Mouse (Mus musculus) kidney, embryonic 15.5 days (tissue): ENCODE results near the gene Ctdnep1. TPM values are rescaled to one million over a fixed set of nuclear protein-coding genes. Genes with fewer than 3 reads are reported as not detected.

Experiments used
- ATAC-seq: fragments of 200-750 bp; cut with Nextera tagmentation; replicated peaks from 2 replicates; pipeline ENCODE4 v1.8.0; 2017; ENCODE audit warnings: moderate TSS enrichment; ENCODE audit not compliant: low FRiP score
- H3K27ac ChIP-seq: fragments of 300-500 bp; sonication (generic); 2 replicates; pipeline ENCODE4 v1.5.1; 2015; ENCODE audit warnings: mild to moderate bottlenecking, inconsistent platforms
- H3K27me3 ChIP-seq: fragments of 300-500 bp; sonication (generic); 2 replicates; pipeline ENCODE4 v1.6.1; 2015; ENCODE audit warnings: inconsistent platforms
- H3K36me3 ChIP-seq: fragments of 300-500 bp; sonication (generic); 2 replicates; pipeline ENCODE4 v1.6.1; 2015; ENCODE audit warnings: inconsistent platforms
- H3K4me1 ChIP-seq: fragments of 300-500 bp; sonication (generic); 2 replicates; pipeline ENCODE4 v1.6.1; 2015; ENCODE audit warnings: inconsistent platforms
- H3K4me2 ChIP-seq: fragments of 300-500 bp; sonication (generic); 2 replicates; pipeline ENCODE4 v1.6.1; 2015; ENCODE audit warnings: moderate library complexity, mild to moderate bottlenecking, inconsistent platforms
- H3K4me3 ChIP-seq: fragments of 300-500 bp; sonication (generic); replicated peaks from 2 replicates; pipeline ENCODE4 v1.5.1; 2015; ENCODE audit warnings: mild to moderate bottlenecking, inconsistent platforms
- H3K9ac ChIP-seq: fragments of 300-500 bp; sonication (generic); 2 replicates; pipeline ENCODE4 v1.6.1; 2015; ENCODE audit warnings: mild to moderate bottlenecking, inconsistent platforms
- H3K9me3 ChIP-seq: fragments of 300-500 bp; sonication (generic); replicated peaks from 2 replicates; pipeline ENCODE4 v1.6.1; 2016; ENCODE audit warnings: inconsistent platforms
- WGBS: fragments of 180-500 bp; shearing (Covaris S2); methylation state at CpG from one replicate; pipeline ENCODE4 v1.1.7; 2015; ENCODE audit warnings: mixed read lengths; 5-methylcytosine and 5-hydroxymethylcytosine counted together
- polyA plus RNA-seq: library from polyadenylated mRNA; unstranded; fragments of >200 nt; fragmentation: Nextera tagmentation; extraction: Ambion mirVana; gene quantifications from 2 replicates; pipeline ENCODE4 v1.2.1, GENCODE M21; 2015

Ctdnep1 gene
- polyA plus RNA-seq, 1 experiment from 2014 or later, result 31.7 TPM

DNA sequence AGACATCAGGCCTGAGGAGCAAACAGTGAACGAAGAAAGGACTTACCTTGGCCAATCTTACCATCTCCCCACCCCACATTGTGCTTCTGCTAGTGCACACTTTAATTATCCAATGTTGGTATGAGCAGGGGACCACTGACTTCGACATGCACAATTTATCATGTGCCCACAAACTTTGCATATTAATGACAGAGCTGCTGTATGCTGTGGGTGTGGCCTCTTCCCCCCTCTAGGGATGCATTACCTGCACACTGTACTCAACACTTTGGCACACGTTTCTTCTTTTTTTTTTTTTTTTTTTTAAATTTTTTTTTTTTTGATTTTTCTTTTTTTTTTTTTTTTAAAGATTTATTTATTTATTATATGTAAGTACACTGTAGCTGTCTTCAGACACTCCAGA is 10.2 kb upstream of the Ctdnep1 start:
- ATAC-seq, result no peak
- H3K27ac ChIP-seq, result peak overlapping the region; percentile 45
- H3K4me1 ChIP-seq, result peaks cover 39% of the 10 kb centered on the region
- H3K9ac ChIP-seq, result no peak overlapping the region
- WGBS, result 77% methylated on average over 3 of the region's 3 CpGs
- H3K4me3 ChIP-seq, result no peak overlapping the region
- peaks cover 22% of the 10 kb centered on the region for H3K27me3 ChIP-seq
- peaks cover 82% of the 10 kb centered on the region for H3K36me3 ChIP-seq
- H3K9me3 ChIP-seq, result no peaks in the 10 kb centered on the region
- H3K4me2 ChIP-seq, result no peak overlapping the region

DNA sequence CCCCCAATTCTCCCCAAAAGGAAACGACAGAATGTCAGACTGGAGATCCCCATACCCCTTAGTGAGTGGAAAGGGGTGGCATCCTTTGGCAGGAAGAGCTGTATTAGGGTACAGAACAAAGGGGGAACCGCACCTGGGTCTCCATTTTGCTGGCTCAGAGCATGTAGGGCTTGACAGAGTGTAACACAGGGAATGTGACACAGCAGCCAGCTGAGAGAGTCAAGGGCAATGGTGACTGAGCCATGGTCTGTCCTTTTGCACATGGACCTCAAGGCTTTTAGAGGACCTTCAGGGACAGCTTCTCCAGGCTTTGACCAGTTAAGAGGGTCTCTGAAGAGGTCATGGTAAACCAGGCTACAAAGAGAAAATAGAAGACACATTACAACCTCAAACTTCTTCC is 6.0 kb upstream of the Ctdnep1 start:
- no peak overlapping the region for H3K4me2 ChIP-seq
- H3K9me3 ChIP-seq, result no peaks in the 10 kb centered on the region
- H3K27me3 ChIP-seq, result no peaks in the 10 kb centered on the region
- H3K4me3 ChIP-seq, result no peak overlapping the region
- ATAC-seq, result no peak
- peaks cover 18% of the 10 kb centered on the region for H3K4me1 ChIP-seq
- peaks cover 87% of the 10 kb centered on the region for H3K36me3 ChIP-seq
- 94% methylated on average over 2 of the region's 2 CpGs for WGBS
- H3K9ac ChIP-seq, result no peak overlapping the region
- no peak overlapping the region for H3K27ac ChIP-seq

DNA sequence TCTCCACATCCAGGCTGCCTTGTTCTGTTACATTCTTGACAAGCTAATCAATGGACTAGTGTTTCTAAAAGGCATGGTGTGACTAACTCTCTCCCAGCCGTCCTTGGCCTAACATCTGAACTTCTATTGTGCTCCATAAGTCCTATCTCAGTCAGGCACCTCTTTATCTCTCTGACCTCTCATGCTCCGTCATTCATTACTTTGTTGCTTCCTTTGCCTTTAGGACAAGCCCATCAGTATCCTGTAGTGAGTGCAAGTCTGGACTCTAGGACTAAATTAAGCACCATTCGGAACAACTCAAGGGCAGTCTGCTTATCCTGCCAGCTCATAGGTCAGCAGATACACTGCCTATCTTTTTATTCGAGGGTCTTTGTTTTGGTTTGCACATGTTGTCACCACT is 4.7 kb upstream of the Ctdnep1 start:
- H3K4me1 ChIP-seq, result peaks cover 11% of the 10 kb centered on the region
- no peak overlapping the region for H3K4me3 ChIP-seq
- H3K4me2 ChIP-seq, result no peak overlapping the region
- ATAC-seq, result no peak
- peaks cover 76% of the 10 kb centered on the region for H3K36me3 ChIP-seq
- no peak overlapping the region for H3K27ac ChIP-seq
- H3K9me3 ChIP-seq, result no peaks in the 10 kb centered on the region
- 91% methylated on average over 4 of the region's 4 CpGs for WGBS
- H3K27me3 ChIP-seq, result no peaks in the 10 kb centered on the region
- no peak overlapping the region for H3K9ac ChIP-seq

DNA sequence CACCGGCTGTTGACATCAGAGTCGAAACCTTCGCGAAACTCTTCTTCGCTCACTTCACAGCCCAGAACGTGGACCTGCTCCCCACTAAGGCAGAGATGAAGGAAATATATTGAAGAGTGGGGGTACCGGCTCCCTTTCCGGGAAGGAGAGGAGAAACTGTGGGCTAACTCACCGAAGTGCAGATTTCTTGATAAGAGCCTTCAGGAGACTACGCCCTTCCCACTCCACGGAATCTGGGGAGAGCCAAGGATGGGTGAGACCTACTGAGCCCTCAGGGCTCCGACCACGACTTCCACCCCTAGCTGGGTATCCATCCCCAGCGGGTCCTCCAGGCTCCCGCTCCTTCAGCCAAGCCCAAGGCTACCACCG is 1.1 kb upstream of the Ctdnep1 start:
- peak overlapping the region; percentile 100 for H3K27ac ChIP-seq
- H3K36me3 ChIP-seq, result peaks cover 56% of the 10 kb centered on the region
- peaks cover 32% of the 10 kb centered on the region for H3K4me1 ChIP-seq
- H3K4me2 ChIP-seq, result peak overlapping the region; percentile 72
- H3K9me3 ChIP-seq, result no peaks in the 10 kb centered on the region
- H3K27me3 ChIP-seq, result no peaks in the 10 kb centered on the region
- ATAC-seq, result no peak
- H3K4me3 ChIP-seq, result peak overlapping the region; percentile 97
- peak overlapping the region; percentile 76 for H3K9ac ChIP-seq
- 3% methylated on average over 16 of the region's 16 CpGs for WGBS

DNA sequence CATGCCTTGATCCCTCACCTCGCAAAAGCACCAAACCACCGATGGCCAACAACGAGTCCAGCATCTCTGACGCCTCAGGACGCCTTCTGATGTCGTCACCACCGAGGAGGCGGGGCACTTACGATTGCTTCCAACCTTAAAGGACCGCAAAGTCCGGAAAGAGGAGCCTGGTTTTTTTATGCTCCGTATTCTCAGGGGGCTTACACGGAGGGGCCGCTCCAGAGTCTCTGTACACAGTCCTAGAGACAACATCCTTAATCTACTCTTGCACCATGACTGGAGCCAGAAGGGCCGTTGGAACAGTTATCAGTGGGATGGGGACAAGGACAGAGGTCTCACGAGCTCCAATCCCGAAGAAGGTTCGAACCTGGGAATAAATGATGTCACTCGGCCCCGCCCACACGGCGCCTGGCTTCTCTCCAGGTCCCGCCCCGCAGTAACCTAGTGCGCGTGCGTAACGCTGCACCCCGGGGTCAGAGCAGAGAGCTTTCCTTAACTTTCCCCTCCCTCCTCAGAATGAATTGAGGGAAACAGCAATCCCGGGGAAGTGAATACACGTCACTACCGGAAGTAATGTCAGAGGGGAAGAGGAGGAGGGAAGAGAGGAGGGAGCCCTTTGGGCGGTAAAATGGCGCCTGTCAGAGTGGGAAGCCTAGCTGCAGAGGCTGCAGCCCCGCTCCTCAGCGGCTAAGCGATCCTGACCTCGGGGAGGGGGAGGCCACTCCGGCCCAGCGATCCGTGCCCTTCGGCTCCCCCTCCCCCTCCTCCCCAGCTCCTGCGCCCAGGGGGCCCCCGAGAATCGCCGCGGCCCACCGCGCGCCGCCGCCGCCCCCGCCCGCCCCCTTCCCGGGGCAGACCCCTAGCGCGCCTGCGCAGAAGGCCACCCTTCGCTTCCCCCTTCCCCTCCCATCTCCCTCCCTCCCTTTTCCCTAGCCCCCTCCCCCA is 488 bp upstream of the Ctdnep1 start:
- H3K27me3 ChIP-seq, result no peaks in the 10 kb centered on the region
- H3K4me1 ChIP-seq, result peaks cover 32% of the 10 kb centered on the region
- peak overlapping the region; percentile 97 for H3K4me3 ChIP-seq
- under 1% methylated on average over 51 of the region's 60 CpGs for WGBS
- H3K36me3 ChIP-seq, result peaks cover 56% of the 10 kb centered on the region
- H3K27ac ChIP-seq, result peak overlapping the region; percentile 100
- peak overlapping the region; percentile 93 for H3K9ac ChIP-seq
- peak; percentile 94 for ATAC-seq
- H3K9me3 ChIP-seq, result no peaks in the 10 kb centered on the region
- peak overlapping the region; percentile 72 for H3K4me2 ChIP-seq

DNA sequence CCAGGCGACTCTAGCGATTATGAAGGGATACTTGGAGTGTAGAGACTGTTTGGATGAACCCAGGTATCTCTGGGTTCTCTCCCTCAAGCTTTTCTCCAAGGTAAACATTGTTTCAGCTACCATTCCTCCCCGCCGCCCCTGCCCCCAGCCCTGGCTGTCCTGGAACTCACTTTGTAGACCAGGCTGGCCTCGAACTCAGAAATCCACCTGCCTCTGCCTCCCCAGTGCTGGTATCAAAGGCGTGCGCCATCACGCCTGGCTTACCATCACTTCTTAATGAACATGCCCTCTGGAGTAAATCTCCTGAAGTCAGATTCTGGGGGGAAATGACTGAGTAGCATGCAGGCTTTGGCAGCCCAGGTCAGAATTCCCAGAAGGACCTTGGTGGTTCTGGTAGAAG is 1.3 kb downstream of the Ctdnep1 start, which contains the start of gene Elp5:
Gene Elp5, minus strand, starts transcription at position 293 of the 400 bp plus-strand sequence.
- WGBS, result 47% methylated on average over 8 of the region's 8 CpGs
- peak within 1 kb of the TSS; percentile 93 for H3K9ac ChIP-seq
- H3K9me3 ChIP-seq, result no peaks in the 10 kb centered on the region
- peak within 1 kb of the TSS; percentile 97 for H3K4me3 ChIP-seq
- peaks cover 55% of the 10 kb centered on the region for H3K36me3 ChIP-seq
- H3K4me1 ChIP-seq, result peaks cover 32% of the 10 kb centered on the region
- no peak for ATAC-seq
- H3K27me3 ChIP-seq, result no peaks in the 10 kb centered on the region
- H3K27ac ChIP-seq, result peak within 1 kb of the TSS; percentile 100
- H3K4me2 ChIP-seq, result peak within 1 kb of the TSS; percentile 72

DNA sequence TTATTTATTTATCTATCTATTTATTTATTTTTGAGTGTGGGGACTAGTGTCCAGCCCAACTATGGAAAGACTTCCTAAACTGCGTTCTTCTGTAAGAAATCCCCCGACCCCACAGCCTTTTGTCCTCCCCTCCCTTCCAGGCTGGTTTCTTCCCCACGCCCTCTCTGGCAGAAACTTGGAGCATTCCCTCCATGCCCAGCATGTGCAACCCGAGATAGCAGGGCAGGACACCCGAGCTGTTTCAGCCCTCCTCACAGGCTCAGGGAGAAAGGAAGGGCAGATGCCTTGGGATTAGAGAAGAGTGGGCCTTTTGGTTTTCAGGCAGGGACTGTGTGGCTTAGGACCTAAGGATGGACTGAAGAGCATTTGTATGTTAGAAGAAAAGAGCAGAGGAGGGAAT is 1.9 kb downstream of the Ctdnep1 start:
- no peak for ATAC-seq
- 13% methylated on average over 5 of the region's 5 CpGs for WGBS
- Histone ChIP-seq H3K4me2 (peak overlapping the region; percentile 72), H3K9ac (peak overlapping the region; percentile 93), H3K27me3 (no peaks in the 10 kb centered on the region), H3K4me1 (peaks cover 32% of the 10 kb centered on the region), H3K27ac (peak overlapping the region; percentile 100), H3K9me3 (no peaks in the 10 kb centered on the region), H3K4me3 (peak overlapping the region; percentile 97), H3K36me3 (peaks cover 55% of the 10 kb centered on the region)

DNA sequence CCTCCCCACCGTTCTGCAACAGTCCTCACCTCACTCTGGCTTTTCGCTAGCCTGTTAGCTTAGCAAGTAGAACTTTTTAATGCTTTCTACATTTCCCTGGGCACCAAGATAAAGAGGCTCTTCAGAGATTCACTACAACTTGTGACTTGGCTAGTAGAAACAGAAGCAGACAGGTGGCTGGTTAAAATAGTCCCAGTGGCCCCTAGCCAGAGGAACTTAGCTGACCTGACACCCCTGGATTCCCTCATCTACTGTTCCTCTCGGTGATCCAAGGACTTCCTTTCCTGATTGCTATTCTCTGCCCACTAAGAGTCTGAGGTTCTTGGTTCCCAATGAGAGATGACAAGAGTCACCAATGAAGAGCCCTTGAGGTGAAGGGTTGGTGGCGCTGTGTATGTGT is 2.4 kb downstream of the Ctdnep1 start:
- WGBS, result 82% methylated on average over 4 of the region's 4 CpGs
- ATAC-seq, result no peak

DNA sequence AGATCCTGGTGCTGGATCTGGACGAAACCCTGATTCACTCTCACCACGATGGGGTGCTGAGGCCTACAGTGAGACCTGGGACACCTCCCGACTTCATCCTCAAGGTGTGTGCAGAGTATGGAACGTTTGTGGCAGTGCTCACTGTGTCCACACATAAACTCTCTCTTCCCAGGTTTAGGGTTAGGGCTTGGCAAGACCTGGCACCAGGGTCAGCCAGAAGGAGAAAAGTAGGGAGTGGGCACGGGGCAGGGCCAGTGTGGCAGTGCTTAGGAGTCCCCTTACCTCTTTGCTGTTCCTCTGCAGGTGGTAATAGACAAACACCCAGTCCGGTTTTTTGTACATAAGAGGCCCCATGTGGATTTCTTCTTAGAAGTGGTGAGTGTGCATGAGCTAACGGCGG is 3.5 kb downstream of the Ctdnep1 start:
- Histone ChIP-seq H3K27me3 (no peaks in the 10 kb centered on the region), H3K4me2 (no peak overlapping the region), H3K27ac (no peak overlapping the region), H3K9me3 (no peaks in the 10 kb centered on the region), H3K4me3 (no peak overlapping the region), H3K9ac (no peak overlapping the region), H3K4me1 (peaks cover 24% of the 10 kb centered on the region), H3K36me3 (peaks cover 60% of the 10 kb centered on the region)
- ATAC-seq, result no peak
- WGBS, result 89% methylated on average over 8 of the region's 8 CpGs

More for the DNA sequence above, 2.4 kb downstream of the Ctdnep1 start:
- Histone ChIP-seq H3K4me2 (peak overlapping the region; percentile 72), H3K27ac (peak overlapping the region; percentile 100), H3K27me3 (no peaks in the 10 kb centered on the region), H3K4me3 (peak overlapping the region; percentile 97), H3K36me3 (peaks cover 55% of the 10 kb centered on the region), H3K9ac (peak overlapping the region; percentile 41; the same call in 1 of the 2 replicates), H3K9me3 (no peaks in the 10 kb centered on the region), H3K4me1 (peaks cover 32% of the 10 kb centered on the region)

DNA sequence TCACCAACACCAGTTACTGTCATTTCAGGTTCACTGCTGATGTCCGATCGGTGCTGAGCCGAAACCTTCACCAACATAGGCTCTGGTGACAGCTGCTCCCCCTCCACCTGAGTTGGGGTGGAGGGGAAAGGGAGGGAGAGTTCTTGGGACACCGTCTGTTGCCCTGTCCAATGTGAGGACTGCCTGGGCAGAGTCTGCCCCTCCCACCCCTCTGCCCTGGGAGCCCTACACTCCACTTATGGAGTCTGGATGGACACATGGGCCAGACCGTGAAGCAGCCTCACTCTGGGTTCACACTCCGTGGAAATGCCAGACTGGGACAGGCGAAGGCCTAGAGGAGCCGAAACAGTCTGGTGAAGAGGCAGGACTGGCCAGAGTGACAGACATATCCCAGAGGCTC is 9.0 kb downstream of the Ctdnep1 start:
- no peaks in the 10 kb centered on the region for H3K9me3 ChIP-seq
- no peak for ATAC-seq
- H3K9ac ChIP-seq, result peak overlapping the region; percentile 64; the same call in 1 of the 2 replicates
- peaks cover 74% of the 10 kb centered on the region for H3K36me3 ChIP-seq
- 87% methylated on average over 8 of the region's 8 CpGs for WGBS
- no peak overlapping the region for H3K4me2 ChIP-seq
- H3K27me3 ChIP-seq, result no peaks in the 10 kb centered on the region
- peaks cover 24% of the 10 kb centered on the region for H3K4me1 ChIP-seq
- H3K27ac ChIP-seq, result peak overlapping the region; percentile 95
- H3K4me3 ChIP-seq, result no peak overlapping the region; the same call in 1 of the 2 replicates

DNA sequence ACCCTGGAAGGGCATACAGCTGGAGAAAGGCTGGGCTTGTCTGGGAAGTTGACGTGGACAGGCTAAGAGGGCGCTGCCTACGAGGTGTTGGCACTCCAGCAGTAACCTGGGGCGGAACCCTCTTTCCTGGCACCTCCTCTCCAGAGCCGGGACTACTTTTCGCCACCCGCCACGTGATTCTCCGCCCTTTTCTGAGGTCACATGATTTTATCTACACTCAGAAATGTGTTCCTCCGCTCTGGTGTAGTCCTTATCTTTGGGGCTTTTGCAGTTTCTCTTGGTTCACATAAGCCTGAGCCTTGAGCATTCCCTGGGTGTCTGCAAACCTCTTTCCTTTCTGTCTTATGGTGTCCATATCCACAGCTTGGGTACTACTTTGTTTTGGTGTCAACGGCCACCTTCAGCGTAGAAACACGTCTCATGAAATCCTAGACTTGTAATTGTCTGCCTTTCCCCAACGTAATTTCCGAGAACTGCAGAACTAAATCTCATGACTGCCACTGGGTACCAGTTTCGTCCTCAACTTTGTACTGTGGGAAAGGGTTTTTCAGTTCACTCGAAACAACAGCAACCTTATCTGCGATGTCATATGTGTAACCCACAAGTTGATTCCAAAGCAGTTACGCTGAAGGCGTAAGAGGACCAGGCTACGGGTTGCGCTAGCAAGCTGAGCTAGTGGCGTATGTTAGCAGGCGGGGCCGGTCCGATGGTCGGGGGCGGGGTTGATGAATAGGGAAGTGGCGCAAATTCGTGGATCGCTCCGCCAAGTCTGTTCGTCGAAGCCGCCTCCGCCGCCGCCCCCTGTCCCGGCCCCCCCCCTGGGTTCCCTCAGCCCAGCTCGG is 10.1 kb downstream of the Ctdnep1 start, which contains the start of gene Gabarap:
Gene Gabarap, plus strand, starts transcription at position 294 of the 842 bp plus-strand sequence.
- ATAC-seq, result peak; percentile 78
- H3K4me3 ChIP-seq, result peak within 1 kb of the TSS; percentile 59
- H3K4me1 ChIP-seq, result peaks cover 24% of the 10 kb centered on the region
- H3K27me3 ChIP-seq, result no peaks in the 10 kb centered on the region
- under 1% methylated on average over 40 of the region's 40 CpGs for WGBS
- no peaks in the 10 kb centered on the region for H3K9me3 ChIP-seq
- H3K27ac ChIP-seq, result peak within 1 kb of the TSS; percentile 95
- H3K9ac ChIP-seq, result peak within 1 kb of the TSS; percentile 64
- peak within 1 kb of the TSS; percentile 66 for H3K4me2 ChIP-seq
- H3K36me3 ChIP-seq, result peaks cover 63% of the 10 kb centered on the region
